Mouse (Mus musculus) thymus, adult 2 months (tissue): ENCODE data around the gene Hoxa5.

ENCODE experiments used
- CTCF ChIP-seq: fragments of 200-500 bp; IDR thresholded peaks from 2 replicates; pipeline ENCODE4 v1.5.1; 2012; ENCODE audit warnings: mild to moderate bottlenecking, control low read depth, low read length, moderate library complexity, borderline replicate concordance; ENCODE audit not compliant: control insufficient read depth, poor library complexity, insufficient read depth; ENCODE audit errors: extremely low read depth
- POLR2A ChIP-seq: fragments of 200-500 bp; IDR thresholded peaks from 2 replicates; pipeline ENCODE4 v1.6.1; 2012; ENCODE audit warnings: mild to moderate bottlenecking, low read length, control low read depth, moderate library complexity; ENCODE audit not compliant: control insufficient read depth, poor library complexity, insufficient read depth; ENCODE audit errors: extremely low read depth

DNA sequence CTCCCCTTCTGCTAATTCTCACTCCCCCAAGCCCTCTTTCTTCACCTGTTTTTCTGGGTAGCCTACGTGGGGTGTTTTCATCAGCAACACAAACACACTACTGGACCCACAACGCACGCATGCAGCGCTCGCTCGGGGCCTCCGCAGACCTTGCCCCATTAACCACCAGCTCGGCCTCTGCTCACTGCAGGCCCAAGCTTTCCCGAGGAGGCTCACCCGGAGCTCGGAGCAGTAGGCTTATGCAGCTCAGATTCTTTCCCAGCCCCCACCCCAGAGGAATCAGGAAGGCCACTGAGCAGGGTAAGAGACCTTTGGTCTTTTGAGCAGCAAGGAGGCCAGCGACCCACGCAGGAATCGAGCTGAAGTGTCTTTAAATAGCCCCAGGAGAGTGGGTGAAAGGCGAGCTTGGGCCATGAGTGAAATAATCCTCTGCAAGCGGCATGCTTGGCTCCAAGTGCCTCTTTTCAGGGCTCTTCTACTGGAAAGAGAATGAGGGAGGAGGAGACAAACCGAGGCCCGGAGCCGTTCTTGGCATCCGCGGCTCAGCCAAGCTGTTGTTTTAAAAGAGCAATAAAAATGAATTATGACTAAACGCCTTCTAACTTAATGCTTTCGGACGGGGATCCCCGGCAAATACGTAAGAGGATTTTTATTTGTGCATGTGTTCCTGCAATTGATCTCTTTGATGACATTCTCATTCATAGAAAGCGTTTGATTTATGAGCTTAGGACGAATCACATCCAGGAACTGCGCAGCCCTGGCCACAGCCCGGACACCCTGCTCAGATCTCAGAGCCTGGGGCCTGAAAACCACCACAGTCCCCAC lies 43.7 kb downstream of the Hoxa5 start:
- TF ChIP-seq POLR2A (no peak), CTCF (no peak)
